Mouse (Mus musculus) lung, postnatal 36 days (tissue): Measurements from ENCODE around the gene Hpca.

Experiments
- DNase-seq: peaks from one replicate; pipeline ENCODE4 v3.0.0; 2022; ENCODE audit warnings: mixed read lengths

The Hpca gene

GRCm38 (mm10) chr4:129106073-129106472, 15.8 kb downstream of the Hpca start:
- DNase-seq: no peak

GRCm38 (mm10) chr4:129105356-129105755, 16.5 kb downstream of the Hpca start, which contains the start of gene Tmem54:
Tmem54 (plus strand) TSS chr4:129105548.
- peak; percentile 60 for DNase-seq

DNA sequence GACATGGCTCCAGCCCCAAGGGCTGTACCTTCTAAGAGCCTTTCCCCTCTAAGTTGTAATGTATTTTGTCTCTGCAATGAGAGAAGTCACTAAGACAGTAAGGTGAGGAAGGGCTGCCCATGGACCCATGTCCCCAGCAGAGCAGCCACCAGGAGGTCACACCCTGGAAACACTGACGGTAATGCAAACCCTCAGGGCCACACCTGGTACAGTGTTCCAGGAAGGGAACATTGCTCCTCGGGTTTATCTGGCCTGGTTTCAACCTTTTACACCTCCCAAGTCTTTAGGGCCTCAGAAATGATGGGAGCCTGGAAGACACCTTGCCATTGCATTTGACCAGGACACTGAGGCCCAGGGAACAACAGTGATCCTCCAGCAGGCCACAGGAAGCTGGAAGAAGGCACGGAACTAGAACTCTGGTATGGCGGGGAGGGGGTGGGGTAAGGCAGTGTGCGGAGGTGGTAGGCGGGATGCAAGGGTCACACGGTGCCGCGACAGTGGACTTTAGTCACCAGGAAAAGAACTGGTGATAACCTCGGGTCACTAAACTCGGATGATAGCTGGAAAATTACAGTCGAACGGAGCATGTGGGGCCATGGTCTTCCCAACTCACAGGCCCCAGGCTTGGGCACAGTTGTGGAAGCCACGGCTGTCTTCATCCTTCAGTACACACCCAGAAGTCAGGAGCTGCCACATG, 19.6 kb downstream of the Hpca start:
- no peak for DNase-seq

- DNase-seq: no peak
Observed at GRCm38 (mm10) chr4:129097006-129097405, 24.8 kb downstream of the Hpca start.

DNA sequence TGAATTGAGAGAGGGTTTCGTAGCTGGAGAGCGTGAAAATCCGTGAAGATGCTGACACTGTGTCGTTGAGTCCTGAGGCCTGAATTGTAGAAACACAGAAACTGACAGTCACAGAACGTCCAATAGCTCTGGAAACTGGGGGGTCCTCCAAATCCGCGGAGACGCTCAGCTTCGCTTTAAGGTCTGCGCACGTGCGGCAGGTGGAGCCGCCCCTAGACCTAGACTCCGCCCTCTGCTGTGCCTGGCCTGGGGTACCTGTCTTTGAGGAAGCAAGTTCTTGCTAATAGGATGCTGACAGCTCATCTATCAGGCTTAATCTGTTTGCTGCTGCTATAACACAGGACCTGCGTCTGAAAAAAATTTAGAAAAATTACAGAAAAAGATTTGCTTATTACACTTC, 26.6 kb downstream of the Hpca start:
- no peak for DNase-seq

GRCm38 (mm10) chr4:129087850-129088249, 34.0 kb downstream of the Hpca start:
- DNase-seq: no peak

- peak; percentile 90 for DNase-seq
Observed at GRCm38 (mm10) chr4:129086078-129086477, 35.8 kb downstream of the Hpca start.

DNA sequence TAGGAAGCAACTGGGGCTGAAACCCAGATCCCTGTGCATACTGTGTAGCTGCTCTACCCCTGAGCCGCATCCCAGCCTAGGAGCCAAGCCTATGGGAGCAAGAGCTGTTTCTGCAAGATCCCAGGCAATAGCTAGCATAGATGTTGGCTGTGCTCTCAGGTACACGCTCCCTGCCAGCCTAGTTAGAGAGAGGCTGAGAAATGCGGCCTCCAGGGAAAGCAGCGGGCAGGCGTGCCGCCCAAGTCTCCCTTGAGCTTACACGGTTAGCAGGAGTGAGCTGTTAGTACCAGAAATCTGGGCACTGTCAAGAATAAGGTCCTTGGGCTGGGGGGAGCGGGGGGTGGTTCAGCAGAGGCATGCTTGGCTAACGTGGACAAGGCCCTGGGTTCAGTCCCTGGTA, 36.9 kb downstream of the Hpca start:
- DNase-seq: no peak

DNA sequence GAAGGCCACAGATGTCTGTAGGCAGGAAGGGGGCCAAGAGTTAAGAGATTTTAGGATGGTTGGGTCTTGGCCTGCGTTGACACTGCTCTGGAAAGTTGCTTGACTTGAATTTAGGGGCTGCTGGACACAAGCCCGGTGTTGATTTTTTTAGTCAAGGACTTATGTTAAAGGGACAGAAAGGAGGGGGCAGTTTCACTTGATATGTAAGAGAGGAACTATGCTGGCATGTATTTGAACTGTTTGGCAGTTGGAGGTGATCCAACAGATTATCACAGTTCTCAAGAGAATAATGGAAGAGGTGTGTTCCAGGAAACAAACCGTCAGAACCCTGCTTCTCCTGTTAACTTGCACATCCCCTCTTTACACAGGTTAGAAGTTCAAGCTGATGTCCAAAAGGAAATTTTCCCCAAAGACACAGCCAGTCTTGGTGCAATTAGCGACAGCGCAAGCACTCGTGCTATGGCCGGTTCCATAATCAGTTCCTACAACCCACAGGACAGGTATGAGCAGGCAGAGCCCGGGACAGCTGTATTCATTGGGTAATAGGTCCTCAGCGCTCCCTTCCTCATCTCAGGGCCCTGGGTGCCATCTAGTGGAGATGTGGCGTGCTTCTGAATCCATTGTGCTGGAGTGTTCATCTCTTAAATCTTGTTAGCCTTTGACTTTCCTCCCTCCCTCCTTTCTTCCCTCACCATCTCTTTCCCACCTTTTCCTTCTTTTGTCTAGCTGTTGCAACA, 39.3 kb downstream of the Hpca start:
- DNase-seq: peak; percentile 89

DNA sequence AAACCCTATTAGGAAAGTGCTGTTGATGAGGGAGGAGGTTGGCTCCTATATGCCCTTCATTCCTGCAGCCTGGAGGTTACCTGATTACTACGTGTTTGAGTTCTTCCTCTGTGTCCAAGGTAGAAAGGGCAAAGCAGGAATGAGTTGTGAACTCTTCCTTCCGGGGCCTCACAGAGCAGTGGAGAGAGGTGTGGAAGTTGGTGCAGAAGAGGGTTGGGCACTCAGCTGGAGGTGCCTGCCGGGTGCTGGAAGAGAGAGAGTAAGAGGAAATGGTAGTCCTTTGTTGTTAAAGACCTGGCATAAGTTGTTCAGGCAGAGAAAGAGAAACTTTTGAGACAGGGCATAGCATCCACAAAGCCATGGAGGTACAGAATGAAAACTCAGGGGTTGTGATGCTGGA, 39.9 kb downstream of the Hpca start:
- DNase-seq: no peak

DNA sequence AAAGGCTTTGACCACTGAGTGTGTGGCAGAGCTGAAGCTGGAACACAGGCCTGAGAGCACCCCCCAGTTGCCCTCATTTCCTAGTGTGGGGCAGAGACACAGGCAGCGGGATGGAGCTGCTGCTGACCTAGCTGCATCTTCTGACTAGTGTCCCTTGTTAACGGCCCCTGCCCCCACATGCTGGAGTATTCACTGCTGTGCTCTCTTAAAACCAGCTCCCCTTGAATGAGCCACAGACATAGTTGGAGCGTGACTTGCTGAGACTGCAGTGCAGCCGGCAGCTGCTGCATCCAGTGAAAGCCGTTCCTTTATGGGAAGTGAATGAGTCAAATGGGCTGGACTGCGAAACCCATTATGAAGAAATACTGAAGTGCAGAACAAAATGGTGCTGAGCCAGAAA, 40.3 kb downstream of the Hpca start:
- DNase-seq: peak; percentile 54

DNA sequence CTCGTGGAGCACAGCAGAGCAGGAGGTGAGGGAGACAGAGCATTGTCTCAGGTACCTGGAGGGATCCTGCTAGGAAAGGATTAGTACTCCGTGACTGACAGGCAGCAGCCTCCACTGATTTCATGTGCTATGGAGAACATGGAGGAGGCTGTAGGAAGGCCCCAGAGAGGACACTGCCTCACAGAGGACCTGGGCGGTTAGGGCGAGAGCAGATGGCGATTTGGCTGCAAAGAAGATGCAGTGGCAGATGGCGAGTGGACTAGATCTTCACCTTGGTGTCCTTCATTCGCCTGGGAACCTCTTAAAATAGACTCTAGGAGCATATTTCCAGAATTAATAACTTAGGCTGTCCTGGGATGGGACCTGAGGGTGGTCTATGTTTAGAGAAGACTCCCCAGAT, 40.8 kb downstream of the Hpca start:
- DNase-seq: no peak

GRCm38 (mm10) chr4:129079126-129079525, 42.7 kb downstream of the Hpca start:
- DNase-seq: no peak

DNA sequence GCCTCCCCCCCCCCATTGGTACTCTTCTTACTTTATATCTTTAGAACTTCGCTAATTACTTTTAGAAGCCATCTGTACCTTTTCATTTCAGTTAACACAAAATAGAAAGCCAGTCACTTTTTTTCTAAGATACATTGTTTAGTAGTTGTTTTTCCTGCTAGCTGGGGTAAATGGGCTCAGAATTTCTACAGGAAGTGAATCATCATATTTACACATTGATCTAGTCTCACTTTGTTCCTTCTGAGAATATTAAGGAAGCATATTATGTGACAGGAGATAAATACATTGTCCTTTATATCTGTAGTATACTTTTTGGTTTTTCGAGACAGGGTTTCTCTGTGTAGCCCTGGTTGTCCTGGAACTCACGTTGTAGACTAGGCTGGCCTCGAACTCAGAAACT, 53.0 kb downstream of the Hpca start:
- no peak for DNase-seq

GRCm38 (mm10) chr4:129067638-129068415, 54.0 kb downstream of the Hpca start:
- no peak for DNase-seq

- no peak for DNase-seq
Observed at GRCm38 (mm10) chr4:129065688-129066236, 56.1 kb downstream of the Hpca start.

DNA sequence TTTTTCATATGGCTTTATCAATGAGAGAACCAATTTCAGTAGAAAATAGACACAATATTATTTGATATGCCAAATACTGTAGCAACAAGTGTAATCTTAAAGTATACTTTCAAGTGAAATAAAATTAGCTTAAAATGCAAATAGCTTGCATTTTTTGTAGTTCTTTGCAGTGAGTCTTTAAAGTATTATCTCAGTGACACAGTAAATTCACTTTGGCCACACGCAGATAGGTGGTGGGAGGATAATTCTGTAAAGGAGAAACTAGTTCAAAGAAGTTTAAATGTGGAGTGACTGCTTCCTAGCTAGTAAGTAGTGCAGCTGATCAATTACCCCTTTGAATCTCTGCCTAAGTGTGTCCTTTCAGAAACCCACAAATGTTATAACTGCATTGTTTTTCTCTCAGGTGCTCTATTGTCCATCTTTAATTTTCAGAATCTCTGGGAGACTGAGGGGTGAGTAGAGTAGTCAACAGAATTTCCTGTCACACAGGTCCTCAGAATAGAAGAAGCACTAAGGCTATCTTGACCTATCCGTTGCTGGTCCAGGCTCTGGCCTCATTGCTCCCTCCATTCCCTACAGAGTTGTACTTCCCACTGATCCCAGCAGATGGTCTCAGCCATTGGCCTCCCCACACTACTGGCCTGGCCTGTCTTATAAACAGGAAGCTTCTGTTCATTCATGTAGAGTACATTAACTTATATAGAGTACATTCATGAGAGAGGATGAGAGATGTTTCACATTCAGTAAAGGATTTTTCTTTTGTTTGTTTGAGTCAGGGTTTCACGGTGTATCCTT, 59.4 kb downstream of the Hpca start:
- no peak for DNase-seq
